ENCODE assay signal across 14 mouse cellular contexts in genomic region chr12:40085731-40086322, GRCm38 (mm10). TPM values are rescaled to one million over a fixed set of nuclear protein-coding genes. Genes with fewer than 3 reads are reported as not detected.
DNase-seq lines count a peak whose midpoint lies in the region; ATAC-seq lines count a peak whose summit lies in the region.
"Had no signal": no experiment of that assay in that cellular context is flagged by ENCODE, and none has a peak within 500 bp of the region (broad histone marks: within the 10 kb centered on the region; RNA-seq: fewer than 3 reads in every experiment).

No protein-coding gene starts in this region.

- no peaks in the 10 kb centered on the region for H3K4me1 ChIP-seq in midbrain, embryonic 14.5 days (ENCODE audit: control insufficient read depth, insufficient read depth, low read length)
- H3K4me1 ChIP-seq in hindbrain, embryonic 13.5 days (replicated peaks): no peaks in the 10 kb centered on the region

- DNase-seq in right cerebral cortex, adult 18-20 months: peak; percentile 52
- no peak for DNase-seq in right cerebral cortex, postnatal 25 days
- DNase-seq in layer of hippocampus, adult 9-11 months: peak; percentile 70
- DNase-seq in midbrain, embryonic 14.5 days: peak; percentile 72
- no peak for DNase-seq in T-cell, adult 2 months (ENCODE audit: low spot score)
- no peak for DNase-seq in yolk sac, embryonic 10.5 days (ENCODE audit: low spot score)
- DNase-seq: heart, adult 18-20 months; heart, postnatal 36 days; kidney, adult 8-10 months; liver, postnatal 0 days; spleen, adult 18-20 months had no signal

- H3K36me3 ChIP-seq in midbrain, embryonic 14.5 days (ENCODE audit: control insufficient read depth, insufficient read depth, low read length): no peaks in the 10 kb centered on the region
- H3K36me3 ChIP-seq in hindbrain, embryonic 13.5 days: no peaks in the 10 kb centered on the region

- peak; percentile 65 for ATAC-seq in midbrain, embryonic 14.5 days (ENCODE audit: low FRiP score, low TSS enrichment)
- ATAC-seq in hindbrain, embryonic 13.5 days (ENCODE audit: low FRiP score): no peak
- ATAC-seq: liver, postnatal 0 days had no signal

- H3K27me3 ChIP-seq in midbrain, embryonic 14.5 days (ENCODE audit: control insufficient read depth, insufficient read depth, low read length): no peaks in the 10 kb centered on the region
- no peaks in the 10 kb centered on the region for H3K27me3 ChIP-seq in hindbrain, embryonic 13.5 days

- no peak overlapping the region for H3K9ac ChIP-seq in midbrain, embryonic 14.5 days (replicated peaks; ENCODE audit: low read length)
- no peak overlapping the region for H3K9ac ChIP-seq in hindbrain, embryonic 13.5 days
- H3K9ac ChIP-seq: liver, postnatal 0 days had no signal

- 19% methylated on average over 5 of the region's 5 CpGs for WGBS in midbrain, embryonic 14.5 days
- 66% methylated on average over 5 of the region's 5 CpGs for WGBS in hindbrain, embryonic 13.5 days

- H3K27ac ChIP-seq in midbrain, embryonic 14.5 days (replicated peaks; ENCODE audit: low read depth, low read length): no peak overlapping the region
- H3K27ac ChIP-seq in hindbrain, embryonic 13.5 days: no peak overlapping the region
- H3K27ac ChIP-seq: left cerebral cortex, adult 2 months had no signal

- H3K4me2 ChIP-seq in midbrain, embryonic 14.5 days (ENCODE audit: low read length): no peak overlapping the region
- H3K4me2 ChIP-seq in hindbrain, embryonic 13.5 days: no peak overlapping the region

- no peak overlapping the region for H3K4me3 ChIP-seq in midbrain, embryonic 14.5 days (replicated peaks; ENCODE audit: low read depth, low read length)
- no peak overlapping the region for H3K4me3 ChIP-seq in hindbrain, embryonic 13.5 days
- H3K4me3 ChIP-seq: left cerebral cortex, adult 2 months had no signal

- no peaks in the 10 kb centered on the region for H3K9me3 ChIP-seq in midbrain, embryonic 14.5 days (ENCODE audit: control insufficient read depth, low read length)
- H3K9me3 ChIP-seq in hindbrain, embryonic 13.5 days: no peaks in the 10 kb centered on the region

RNA-seq across cellular contexts. Expression of gene Arl4a, which starts 48.0 kb away (rescaled TPM):
- 109 and 139 TPM in 2 replicates for polyA plus RNA-seq in midbrain, embryonic 14.5 days (2014; fragmentation: Nextera tagmentation; extraction: Ambion mirVana)
- 122 and 139 TPM in 2 replicates for polyA plus RNA-seq in hindbrain, embryonic 13.5 days (2015; fragmentation: Nextera tagmentation; extraction: Ambion mirVana)

RNA-seq across cellular contexts. Expression of gene Scin, which starts 48.2 kb away (rescaled TPM):
- 0.11 TPM in 1 of 2 replicates, not detected in the other for polyA plus RNA-seq in midbrain, embryonic 14.5 days (2014; fragmentation: Nextera tagmentation; extraction: Ambion mirVana)
- polyA plus RNA-seq in hindbrain, embryonic 13.5 days (2015; fragmentation: Nextera tagmentation; extraction: Ambion mirVana): 0.09 and 0.22 TPM in 2 replicates
- polyA plus RNA-seq: neural tube, embryonic 14.5 days had no signal

Comparison
In these comparisons a context has a peak if more than half of its experiments do, and no peak if none do; other contexts are left out.
1. DNase-seq: peak in right cerebral cortex, adult 18-20 months (single experiment), layer of hippocampus, adult 9-11 months (single experiment) and midbrain, embryonic 14.5 days (single experiment); none in right cerebral cortex, postnatal 25 days (single experiment), T-cell, adult 2 months (single experiment) and yolk sac, embryonic 10.5 days (single experiment).